11 mouse cellular contexts compared by ENCODE assay signal in genomic region chr7:135212505-135212904, GRCm38 (mm10). TPM values are rescaled to one million over a fixed set of nuclear protein-coding genes. Genes with fewer than 3 reads are reported as not detected.
DNase-seq lines count a peak whose midpoint lies in the region; ATAC-seq lines count a peak whose summit lies in the region.
"Had no signal": no experiment of that assay in that cellular context is flagged by ENCODE, and none has a peak within 500 bp of the region (broad histone marks: within the 10 kb centered on the region; RNA-seq: fewer than 3 reads in every experiment).

No protein-coding gene starts in this region.

- H3K36me3 ChIP-seq in heart, embryonic 16.5 days (ENCODE audit: control insufficient read depth, insufficient read depth), result no peaks in the 10 kb centered on the region
- no peaks in the 10 kb centered on the region for H3K36me3 ChIP-seq in forebrain, embryonic 10.5 days (replicated peaks)
- H3K36me3 ChIP-seq: liver, embryonic 12.5 days had no signal

- 0 out of 2 replicates have a peak, but pooled peaks have one; percentile 49 for ATAC-seq in heart, embryonic 16.5 days (replicated peaks; ENCODE audit: extremely low read depth, insufficient read depth, low FRiP score)
- ATAC-seq: liver, embryonic 12.5 days had no signal

- no peaks in the 10 kb centered on the region for H3K9me3 ChIP-seq in heart, embryonic 16.5 days (replicated peaks; ENCODE audit: control insufficient read depth, low read length)
- H3K9me3 ChIP-seq in forebrain, embryonic 10.5 days, result no peaks in the 10 kb centered on the region
- H3K9me3 ChIP-seq: liver, embryonic 12.5 days had no signal

- H3K4me2 ChIP-seq in heart, embryonic 16.5 days (ENCODE audit: low read depth, low read length), result no peak overlapping the region
- H3K4me2 ChIP-seq: liver, embryonic 12.5 days had no signal

- H3K27me3 ChIP-seq in heart, embryonic 16.5 days (ENCODE audit: control insufficient read depth, insufficient read depth, low read length), result no peaks in the 10 kb centered on the region
- no peaks in the 10 kb centered on the region for H3K27me3 ChIP-seq in forebrain, embryonic 10.5 days (ENCODE audit: poor library complexity, severe bottlenecking)
- H3K27me3 ChIP-seq: liver, embryonic 12.5 days had no signal

- WGBS in heart, embryonic 16.5 days, result 10% methylated on average over 2 of the region's 2 CpGs
- 85% methylated on average over 2 of the region's 2 CpGs for WGBS in forebrain, embryonic 10.5 days

- H3K27ac ChIP-seq in heart, embryonic 16.5 days (ENCODE audit: low read length), result no peak overlapping the region
- no peak overlapping the region for H3K27ac ChIP-seq in forebrain, embryonic 10.5 days
- H3K27ac ChIP-seq: liver, embryonic 12.5 days had no signal

- no peak overlapping the region for H3K4me3 ChIP-seq in heart, embryonic 16.5 days (ENCODE audit: low read length)
- no peak overlapping the region for H3K4me3 ChIP-seq in forebrain, embryonic 10.5 days
- H3K4me3 ChIP-seq: liver, embryonic 12.5 days had no signal

- DNase-seq in urinary bladder, postnatal 14 days (ENCODE audit: low spot score), result peak; percentile 41
- DNase-seq in urinary bladder, postnatal 10 days (ENCODE audit: low spot score), result no peak
- peak; percentile 73 to 82 for DNase-seq in kidney, postnatal 4 days
- DNase-seq in frontal cortex, postnatal 14 days (ENCODE audit: low spot score in 2 of 2), result no peak
- DNase-seq in cerebellum, adult 9-11 months, result no peak
- DNase-seq in forebrain, embryonic 10.5 days (ENCODE audit: extremely low spot score, low spot score), result no peak
- DNase-seq in layer of hippocampus, postnatal 14 days (ENCODE audit: low spot score in 2 of 2), result no peak

- no peak overlapping the region for H3K9ac ChIP-seq in heart, embryonic 16.5 days (ENCODE audit: low read length)
- H3K9ac ChIP-seq: liver, embryonic 12.5 days had no signal

- peaks cover 8% of the 10 kb centered on the region for H3K4me1 ChIP-seq in heart, embryonic 16.5 days (ENCODE audit: control insufficient read depth, insufficient read depth, low read length)
- no peaks in the 10 kb centered on the region for H3K4me1 ChIP-seq in forebrain, embryonic 10.5 days
- H3K4me1 ChIP-seq: liver, embryonic 12.5 days had no signal

RNA-seq across cellular contexts. Expression of gene Nps, which starts 46.0 kb away (rescaled TPM):
- not detected in 2 replicates for polyA plus RNA-seq in heart, embryonic 16.5 days (2015; fragmentation: Nextera tagmentation; extraction: Ambion mirVana)
- polyA plus RNA-seq in forebrain, embryonic 10.5 days (2016; fragmentation: Nextera tagmentation; extraction: Ambion mirVana), result not detected in 2 replicates
- not detected for total RNA-seq in layer of hippocampus, postnatal 14 days (2021)
- polyA plus RNA-seq: gonadal fat pad, adult 2 months; liver, embryonic 12.5 days; neural tube, embryonic 14.5 days had no signal

Comparison
In these comparisons a context has a peak if more than half of its experiments do, and no peak if none do; other contexts are left out.
1. DNase-seq: peak in urinary bladder, postnatal 14 days (single experiment) and kidney, postnatal 4 days (2 of 2); none in urinary bladder, postnatal 10 days (single experiment), frontal cortex, postnatal 14 days (0 of 2), cerebellum, adult 9-11 months (single experiment), forebrain, embryonic 10.5 days (single experiment) and layer of hippocampus, postnatal 14 days (0 of 2).